Mouse (Mus musculus) G1E (cell line): Measurements from ENCODE around the gene Hsfy2. TPM values are rescaled to one million over a fixed set of nuclear protein-coding genes. Genes with fewer than 3 reads are reported as not detected.

Experiments used
- ATAC-seq: 2 replicates; pipeline ENCODE4 v1.8.0; 2016; ENCODE audit warnings: mild to moderate bottlenecking; ENCODE audit not compliant: insufficient number of reproducible peaks, poor library complexity, low FRiP score, severe bottlenecking; ENCODE audit errors: extremely low read depth
- DNase-seq: peaks from one replicate; pipeline ENCODE4 v3.0.0; 2012; ENCODE audit warnings: low spot score
- H3K27me3 ChIP-seq: 2 replicates; pipeline ENCODE4 v1.6.1; 2012; ENCODE audit warnings: mild to moderate bottlenecking, low read length, inconsistent platforms; ENCODE audit not compliant: insufficient read depth
- H3K36me3 ChIP-seq: replicated peaks from 2 replicates; pipeline ENCODE3; 2012; ENCODE audit warnings: mild to moderate bottlenecking, inconsistent platforms
- H3K4me1 ChIP-seq: 2 replicates; pipeline ENCODE4 v1.6.1; 2012; ENCODE audit warnings: low read depth, low read length, inconsistent platforms, mixed read lengths; ENCODE audit not compliant: insufficient read depth
- H3K4me3 ChIP-seq: 2 replicates; pipeline ENCODE4 v1.5.1; 2012; ENCODE audit warnings: low read depth, mild to moderate bottlenecking, inconsistent platforms, low read length, moderate library complexity, mixed read lengths
- H3K9me3 ChIP-seq: replicated peaks from 2 replicates; pipeline ENCODE4 v1.6.1; 2012; ENCODE audit warnings: inconsistent platforms
- CTCF ChIP-seq: IDR thresholded peaks from 2 replicates; pipeline ENCODE4 v1.5.1; 2012; ENCODE audit warnings: low read depth, low read length, inconsistent platforms, mixed read lengths
- GATA1 ChIP-seq: IDR thresholded peaks from 2 replicates; pipeline ENCODE4 v1.6.1; 2012; ENCODE audit warnings: borderline replicate concordance, low read length, inconsistent platforms, mixed read lengths
- GATA2 ChIP-seq: IDR thresholded peaks from 2 replicates; pipeline ENCODE4 v1.6.1; 2012; ENCODE audit warnings: low read depth, low read length, inconsistent platforms, borderline replicate concordance
- POLR2AphosphoS5 ChIP-seq: IDR thresholded peaks from 2 replicates; pipeline ENCODE4 v1.6.1; 2012; ENCODE audit warnings: low read depth, low read length, inconsistent platforms; ENCODE audit not compliant: insufficient replicate concordance
- TAL1 ChIP-seq: conservative IDR thresholded peaks from 2 replicates; pipeline ENCODE4 v1.6.1; 2012; ENCODE audit warnings: low read depth, low read length, inconsistent platforms, mixed read lengths
- polyA plus RNA-seq: library from polyadenylated mRNA; stranded (reverse); fragments of >175 nt; gene quantifications from 2 replicates; pipeline ENCODE4 v1.2.3, GENCODE M21; 2012
- total RNA-seq, 2 experiments: library from RNA; stranded (forward) in 1 of 2; stranded (reverse) in 1 of 2; fragments of 200-1000 nt in 1 of 2; fragments of >200 nt in 1 of 2; fragmentation: Nextera tagmentation in 1 of 2; gene quantifications; 2 replicates each; pipeline ENCODE4 v1.2.3; 2014 to 2017

Gene Hsfy2
- total and polyA plus RNA-seq, 3 experiments = 0.11 TPM; not detected in 2

DNA sequence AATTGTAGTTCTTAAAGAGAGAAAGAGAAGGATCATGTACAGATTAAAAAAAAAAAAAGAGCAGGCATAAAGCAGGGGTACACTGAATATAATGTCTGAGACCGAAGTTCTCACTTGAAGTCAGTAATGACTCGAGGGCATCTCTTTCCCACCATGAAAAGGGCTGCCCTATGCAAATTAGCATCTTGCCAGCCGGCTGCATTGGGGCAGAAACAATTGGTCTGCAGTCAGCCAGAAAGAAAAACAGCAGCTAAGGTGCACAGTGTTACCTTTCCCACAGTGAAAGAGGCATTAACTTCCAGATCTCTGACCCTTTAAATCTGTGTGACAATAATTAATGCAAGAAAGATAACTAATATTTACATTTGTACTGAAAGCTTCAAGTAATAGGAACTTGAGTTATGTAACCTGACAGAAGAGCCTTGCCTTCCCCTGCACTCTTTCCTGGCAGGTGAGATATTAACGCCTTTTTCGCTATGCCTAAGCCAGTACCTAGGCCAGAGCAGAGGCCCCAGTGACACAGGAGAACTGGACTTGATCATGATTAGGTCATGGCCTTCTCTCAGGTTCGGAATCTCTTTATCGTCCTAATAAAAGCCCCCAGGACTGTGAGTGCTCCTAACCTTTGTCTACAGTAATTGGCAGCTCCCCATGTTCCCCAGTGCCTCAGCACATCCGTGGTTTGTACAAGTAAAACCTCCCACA lies 34.2 kb upstream of the Hsfy2 start:
- TF ChIP-seq GATA1 (no peak), TAL1 (no peak), POLR2AphosphoS5 (no peak), GATA2 (no peak), CTCF (no peak)
- no peak for DNase-seq
- Histone ChIP-seq H3K9me3 (peaks cover 24% of the 10 kb centered on the region), H3K4me1 (no peaks in the 10 kb centered on the region), H3K27me3 (no peaks in the 10 kb centered on the region), H3K36me3 (no peaks in the 10 kb centered on the region), H3K4me3 (no peak overlapping the region)
- ATAC-seq = no peak

GRCm38 (mm10) chr1:56670509-56670908 lies 33.3 kb upstream of the Hsfy2 start:
- Histone ChIP-seq H3K27me3 (no peaks in the 10 kb centered on the region), H3K9me3 (peaks cover 22% of the 10 kb centered on the region), H3K36me3 (no peaks in the 10 kb centered on the region), H3K4me3 (no peak overlapping the region), H3K4me1 (no peaks in the 10 kb centered on the region)
- ATAC-seq (no peak), DNase-seq (no peak)
- no peak for TF ChIP-seq POLR2AphosphoS5
- no peak for TF ChIP-seq TAL1
- no peak for TF ChIP-seq GATA1
- TF ChIP-seq GATA2 = no peak
- no peak for TF ChIP-seq CTCF

DNA sequence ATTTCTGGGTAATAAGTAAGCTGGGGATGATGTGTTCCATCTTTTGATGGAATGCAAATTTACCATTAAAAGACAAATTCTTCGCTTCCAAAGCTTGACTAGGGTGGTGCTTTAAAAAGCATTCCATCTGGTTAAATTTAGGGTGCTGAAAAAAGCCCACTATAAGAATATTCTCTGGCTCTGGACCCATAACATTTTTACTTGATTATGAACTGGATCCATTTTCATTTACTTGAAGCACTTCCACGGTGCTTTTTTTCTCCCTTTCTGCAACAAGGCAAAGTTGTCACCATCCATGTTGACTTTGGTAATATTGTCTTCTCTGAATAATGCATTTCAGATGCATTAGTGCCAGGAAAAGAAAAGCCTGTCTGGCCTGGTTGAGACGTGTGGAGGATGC lies 27.4 kb upstream of the Hsfy2 start:
- Histone ChIP-seq H3K9me3 (peaks cover 19% of the 10 kb centered on the region), H3K4me3 (no peak overlapping the region), H3K36me3 (no peaks in the 10 kb centered on the region), H3K27me3 (no peaks in the 10 kb centered on the region), H3K4me1 (no peaks in the 10 kb centered on the region)
- no peak for TF ChIP-seq CTCF
- TF ChIP-seq GATA2 = no peak
- no peak for TF ChIP-seq GATA1
- TF ChIP-seq TAL1 = no peak
- TF ChIP-seq POLR2AphosphoS5 = no peak
- DNase-seq (no peak), ATAC-seq (no peak)

DNA sequence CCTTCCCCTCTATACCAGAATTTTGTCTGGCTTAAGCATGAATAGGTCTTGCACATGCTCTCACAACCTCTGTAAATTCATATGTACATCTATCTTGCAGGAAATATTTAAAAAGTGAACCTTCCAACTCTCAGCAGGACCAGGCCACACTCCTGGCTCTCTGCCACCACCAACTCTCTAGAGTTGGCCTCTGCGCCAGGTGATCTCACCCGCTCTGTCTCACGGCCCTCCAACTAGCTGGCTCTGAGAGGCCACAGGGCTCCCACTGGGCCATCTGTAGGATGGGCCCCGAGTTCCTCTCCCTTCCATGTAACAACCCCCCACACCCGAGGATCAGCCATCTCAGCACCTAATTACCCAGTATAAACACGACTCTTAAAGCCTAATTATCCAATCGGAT lies 10.4 kb downstream of the Hsfy2 start:
- H3K4me1 ChIP-seq = no peaks in the 10 kb centered on the region
- no peaks in the 10 kb centered on the region for H3K36me3 ChIP-seq
- TF ChIP-seq GATA1 (no peak), TAL1 (no peak), CTCF (no peak), GATA2 (no peak), POLR2AphosphoS5 (no peak)
- no peaks in the 10 kb centered on the region for H3K27me3 ChIP-seq
- ATAC-seq (no peak), DNase-seq (no peak)
- H3K9me3 ChIP-seq = peaks cover 17% of the 10 kb centered on the region
- no peak overlapping the region for H3K4me3 ChIP-seq

DNA sequence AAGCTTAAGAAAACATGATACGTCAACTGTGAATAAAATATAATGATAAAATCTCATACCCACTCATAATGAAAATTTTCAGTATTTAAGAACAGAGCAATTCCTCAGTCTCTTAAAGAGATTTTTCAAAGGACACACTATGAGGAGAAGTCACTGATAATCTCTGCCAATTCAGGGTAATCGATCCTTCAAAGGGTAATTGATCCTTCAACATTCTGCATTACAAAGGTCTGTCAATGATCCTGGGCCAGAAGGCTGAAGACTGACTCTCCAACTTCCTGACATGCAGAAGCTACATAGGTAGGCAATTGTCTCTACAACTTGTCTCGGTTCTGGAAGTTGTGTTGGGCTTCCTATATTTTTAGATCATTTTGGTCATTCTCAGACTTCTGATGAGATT lies 12.9 kb downstream of the Hsfy2 start:
- Histone ChIP-seq H3K4me3 (no peak overlapping the region), H3K9me3 (peaks cover 12% of the 10 kb centered on the region), H3K36me3 (no peaks in the 10 kb centered on the region), H3K27me3 (no peaks in the 10 kb centered on the region), H3K4me1 (no peaks in the 10 kb centered on the region)
- no peak for ATAC-seq
- no peak for DNase-seq
- no peak for TF ChIP-seq GATA2
- TF ChIP-seq POLR2AphosphoS5 = no peak
- no peak for TF ChIP-seq GATA1
- TF ChIP-seq CTCF = no peak
- TF ChIP-seq TAL1 = no peak

- H3K4me3 ChIP-seq = no peak overlapping the region
- H3K9me3 ChIP-seq = peaks cover 12% of the 10 kb centered on the region
- H3K4me1 ChIP-seq = no peaks in the 10 kb centered on the region
- DNase-seq = no peak
- no peaks in the 10 kb centered on the region for H3K36me3 ChIP-seq
- TF ChIP-seq GATA2 = no peak
- TF ChIP-seq POLR2AphosphoS5 = no peak
- TF ChIP-seq TAL1 = no peak
- no peak for TF ChIP-seq CTCF
- no peak for TF ChIP-seq GATA1
- no peak for ATAC-seq
- H3K27me3 ChIP-seq = no peaks in the 10 kb centered on the region
These were observed 24.9 kb downstream of the Hsfy2 start for GRCm38 (mm10) chr1:56612384-56612783.
